Mouse (Mus musculus) mouse trophoblast stem cell (cell line): Measurements from ENCODE around the gene Lrrc8c.
"Not testable (repeated sequence)": the region's sequence is repeated elsewhere in the genome, so short reads cannot be mapped to it uniquely, and the experiment has no call there.

Source experiments
- in situ Hi-C, 2 experiments: fragments of 300-500 bp; cut with MseI, MboI; formaldehyde crosslinking; loops; 2 replicates in 1 of 2; 3 replicates in 1 of 2; pipeline ENCODE4 v1.15.1; 2025

Gene Lrrc8c

GRCm38 (mm10) chr5:105635576-105635975 lies 116.4 kb downstream of the Lrrc8c start:
- in situ Hi-C loops, result no loop called here

GRCm38 (mm10) chr5:105636484-105637191 lies 117.5 kb downstream of the Lrrc8c start:
- in situ Hi-C loops, result no loop called here

- in situ Hi-C loops, result not testable (repeated sequence)
These were observed 119.1 kb downstream of the Lrrc8c start for GRCm38 (mm10) chr5:105638266-105638665.

- in situ Hi-C loops, result no loop called here
These were observed 119.7 kb downstream of the Lrrc8c start for GRCm38 (mm10) chr5:105638916-105639315.

- in situ Hi-C loops, result no loop called here
These were observed 120.2 kb downstream of the Lrrc8c start for GRCm38 (mm10) chr5:105639363-105639762.

GRCm38 (mm10) chr5:105642517-105642916 lies 123.3 kb downstream of the Lrrc8c start:
- in situ Hi-C loops, result no loop called here

- in situ Hi-C loops, result no loop called here
These were observed 124.1 kb downstream of the Lrrc8c start for GRCm38 (mm10) chr5:105643276-105643675.

GRCm38 (mm10) chr5:105644195-105644594 lies 125.0 kb downstream of the Lrrc8c start:
- in situ Hi-C loops, result no loop called here

GRCm38 (mm10) chr5:105647094-105647493 lies 127.9 kb downstream of the Lrrc8c start:
- in situ Hi-C loops, result no loop called here

GRCm38 (mm10) chr5:105648648-105649287 lies 129.6 kb downstream of the Lrrc8c start:
- in situ Hi-C loops, result no loop called here

GRCm38 (mm10) chr5:105649514-105650001 lies 130.4 kb downstream of the Lrrc8c start:
- in situ Hi-C loops, result loop anchor here (10.0 kb wide), 2 partner anchors 145 to 245 kb away; no protein-coding TSS in a partner anchor

- in situ Hi-C loops, result loop anchor here (10.0 kb wide), 2 partner anchors 146 to 246 kb away; no protein-coding TSS in a partner anchor
These were observed 131.7 kb downstream of the Lrrc8c start for GRCm38 (mm10) chr5:105650728-105651479.

- in situ Hi-C loops, result loop anchor here (10.0 kb wide), 2 partner anchors 147 to 247 kb away; no protein-coding TSS in a partner anchor
These were observed 132.4 kb downstream of the Lrrc8c start for GRCm38 (mm10) chr5:105651561-105651991.

GRCm38 (mm10) chr5:105654237-105655063 lies 135.3 kb downstream of the Lrrc8c start:
- in situ Hi-C loops, result loop anchor here (10.0 kb wide), 2 partner anchors 150 to 250 kb away; no protein-coding TSS in a partner anchor

- in situ Hi-C loops, result loop anchor here (10.0 kb wide), 2 partner anchors 150 to 250 kb away; no protein-coding TSS in a partner anchor
These were observed 136.0 kb downstream of the Lrrc8c start for GRCm38 (mm10) chr5:105655100-105655734.

GRCm38 (mm10) chr5:105661894-105662293 lies 142.7 kb downstream of the Lrrc8c start:
- in situ Hi-C loops, result no loop called here
